Mouse (Mus musculus): ENCODE data around the gene Shtn1. TPM values are rescaled to one million over a fixed set of nuclear protein-coding genes. Genes with fewer than 3 reads are reported as not detected.

Gene Shtn1
- 49.0 TPM for polyA plus RNA-seq (2014; fragmentation: Illumina TruSeq; extraction: RNeasy Lipid Tissue Mini Kit (QIAGEN cat#74804); ENCODE audit: low read depth, low replicate concordance)

DNA sequence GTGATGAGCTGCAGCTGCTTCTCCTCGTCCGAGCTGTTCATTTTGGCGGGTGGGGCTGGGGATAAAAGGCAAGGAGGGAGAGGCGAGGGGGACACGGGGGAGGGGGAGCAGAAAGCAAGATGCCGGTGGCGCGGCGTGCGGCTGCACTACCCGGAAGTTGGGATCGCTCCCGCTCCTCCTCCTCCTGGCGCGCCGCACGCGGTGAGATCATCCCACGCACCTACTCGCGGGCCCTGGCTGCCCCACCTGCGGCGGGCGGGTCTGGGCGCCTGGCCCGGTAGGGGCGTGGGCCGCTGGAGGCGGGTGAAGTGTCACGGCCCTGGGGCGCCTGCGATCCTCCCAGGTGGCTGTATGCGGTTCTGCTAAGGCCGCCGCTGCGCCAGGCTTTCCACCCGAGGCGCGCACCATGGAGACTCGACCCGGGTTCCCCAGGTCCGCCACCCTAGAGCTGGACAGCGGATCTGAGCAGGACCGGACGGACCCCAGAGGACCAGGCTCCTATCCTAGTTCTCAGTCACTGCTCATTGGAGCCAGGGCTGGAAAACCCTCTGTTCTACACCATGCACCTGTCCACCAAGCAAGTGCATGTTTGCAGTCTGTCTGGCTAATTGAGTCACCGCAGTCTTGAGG is at the start of gene Shtn1:
Gene Shtn1, minus strand, starts transcription at position 629 of the 630 bp plus-strand sequence.

DNA sequence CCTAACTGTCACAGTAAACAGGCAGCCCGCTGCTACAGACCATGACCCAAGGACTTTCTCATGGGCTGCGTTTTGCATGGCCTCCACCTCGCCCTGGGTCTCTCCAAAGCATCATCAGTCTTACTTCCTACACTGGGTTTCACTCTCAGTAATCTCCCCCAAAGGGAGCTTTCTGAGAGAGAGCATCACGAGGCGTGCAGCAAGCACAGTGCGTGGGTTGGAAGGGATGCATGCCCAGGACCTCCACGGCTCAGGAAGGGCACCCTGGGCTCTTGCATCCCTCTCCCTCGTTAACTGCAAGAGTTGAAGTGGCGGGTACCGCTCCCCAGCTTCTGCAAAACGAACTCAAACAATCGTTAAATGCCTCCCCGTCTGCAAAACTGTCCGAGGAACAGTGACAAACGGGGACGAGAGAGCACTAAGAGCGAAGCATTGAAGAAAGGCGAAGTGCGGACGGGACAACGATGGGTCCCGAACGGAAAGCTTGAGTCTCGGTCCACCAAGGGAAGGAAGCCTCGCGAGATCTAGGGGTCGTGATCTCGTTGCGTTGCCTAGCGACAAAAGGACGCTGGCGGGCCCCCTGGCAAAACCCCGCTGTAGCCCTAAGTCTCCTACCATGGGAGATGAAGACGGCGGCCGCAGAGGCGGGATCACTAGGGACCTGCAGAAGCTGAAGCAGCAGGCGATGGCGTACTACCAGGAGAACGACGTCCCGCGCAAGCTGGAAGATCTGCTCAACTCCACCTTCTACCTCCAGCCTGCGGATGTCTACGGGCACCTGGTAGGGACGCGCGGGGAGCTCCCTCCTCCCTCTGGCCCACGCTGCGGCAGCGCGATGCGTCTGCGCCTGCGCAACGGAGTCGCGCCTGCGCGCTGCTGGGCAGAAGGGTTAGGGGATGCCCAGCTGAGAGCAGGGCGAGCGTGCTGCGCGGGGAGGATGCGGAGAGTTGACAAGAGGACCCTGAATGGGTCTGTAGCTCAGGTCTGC is 132.8 kb downstream of the Shtn1 start, which contains the start of the genes Eno4 and Hspa12a:
Gene Eno4, plus strand, starts transcription at position 585 of the 988 bp plus-strand sequence.
Gene Hspa12a, minus strand, starts transcription at position 814 of the 988 bp plus-strand sequence.

Other genes with a start within 250 kb of the Shtn1 start
- gene Eno4, start 132.7 kb downstream of the Shtn1 start, polyA plus RNA-seq (2014; fragmentation: Illumina TruSeq; extraction: RNeasy Lipid Tissue Mini Kit (QIAGEN cat#74804); ENCODE audit: low read depth, low replicate concordance) = not detected
- 14.8 TPM for gene Hspa12a, start 132.4 kb downstream of the Shtn1 start, polyA plus RNA-seq (2014; fragmentation: Illumina TruSeq; extraction: RNeasy Lipid Tissue Mini Kit (QIAGEN cat#74804); ENCODE audit: low read depth, low replicate concordance)
- gene Vax1, start 94.0 kb upstream of the Shtn1 start, polyA plus RNA-seq (2014; fragmentation: Illumina TruSeq; extraction: RNeasy Lipid Tissue Mini Kit (QIAGEN cat#74804); ENCODE audit: low read depth, low replicate concordance) = not detected
- not detected for gene Kcnk18, start 143.1 kb upstream of the Shtn1 start, polyA plus RNA-seq (2014; fragmentation: Illumina TruSeq; extraction: RNeasy Lipid Tissue Mini Kit (QIAGEN cat#74804); ENCODE audit: low read depth, low replicate concordance)
- gene Slc18a2, start 184.8 kb upstream of the Shtn1 start, polyA plus RNA-seq (2014; fragmentation: Illumina TruSeq; extraction: RNeasy Lipid Tissue Mini Kit (QIAGEN cat#74804); ENCODE audit: low read depth, low replicate concordance) = 4.6 TPM
- gene Rps12-ps3, start 246.2 kb upstream of the Shtn1 start, polyA plus RNA-seq (2014; fragmentation: Illumina TruSeq; extraction: RNeasy Lipid Tissue Mini Kit (QIAGEN cat#74804); ENCODE audit: low read depth, low replicate concordance) = 2.8 TPM